Mouse (Mus musculus) brain, adult 2 months (tissue): Measurements from ENCODE around the gene Ostf1.

ENCODE experiments used
- DNase-seq: peaks from one replicate; pipeline ENCODE4 v3.0.0; 2011; ENCODE audit warnings: low read depth, low spot score

Ostf1 gene

DNA sequence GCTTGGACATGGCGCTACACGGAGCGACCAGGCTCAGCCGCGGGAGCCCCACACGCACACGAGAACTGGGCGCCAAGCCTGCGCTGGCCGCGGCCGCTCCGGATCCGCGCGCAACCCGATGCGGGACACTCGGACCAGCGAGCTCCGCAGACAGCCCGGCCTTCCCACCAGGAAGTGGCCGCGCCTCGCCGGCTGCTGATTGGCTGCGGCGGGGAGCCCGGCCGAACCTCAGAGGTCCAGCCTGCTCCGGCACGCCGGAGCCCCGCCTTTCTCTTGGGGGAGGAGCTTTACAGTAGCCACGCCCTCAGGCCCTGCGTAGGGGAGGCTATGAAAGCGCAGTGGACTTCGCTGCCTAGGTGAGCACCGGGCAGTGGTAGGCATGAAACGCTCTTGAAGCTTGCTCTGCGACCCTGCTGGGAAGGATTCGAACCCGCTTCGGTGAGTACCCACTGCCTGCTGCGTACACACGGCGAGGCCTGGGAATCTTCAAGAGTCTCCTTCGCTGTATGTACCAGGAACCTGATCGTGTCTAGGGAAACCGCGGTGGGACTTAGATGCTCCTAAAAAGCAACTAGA, at the start of gene Ostf1, which contains the start of gene Nmrk1:
Gene Ostf1 (minus strand): TSS at position 180 of the 576 bp plus-strand sequence.
Gene Nmrk1 (plus strand): TSS at position 307 of the 576 bp plus-strand sequence.
- DNase-seq = peak; percentile 97

DNA sequence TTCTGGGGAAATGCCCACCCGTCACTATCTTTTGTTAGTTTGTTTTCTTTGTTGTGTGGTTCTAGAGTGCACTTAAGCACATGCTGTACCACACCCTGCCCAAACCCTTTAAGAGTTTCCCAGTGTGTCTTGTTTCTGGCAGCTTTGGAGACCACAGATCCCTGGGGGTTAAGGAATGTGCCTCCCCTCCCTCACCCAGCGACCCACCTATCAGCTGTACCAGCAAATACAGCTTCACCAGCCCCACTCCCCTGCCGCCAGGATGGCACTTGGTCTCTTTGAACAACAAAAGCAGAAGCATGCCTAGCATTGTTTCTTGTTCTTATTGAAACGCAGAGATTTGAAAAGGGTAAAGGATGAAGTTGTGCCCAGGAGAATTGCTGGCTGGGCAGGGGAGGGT, 41.5 kb upstream of the Ostf1 start:
- DNase-seq = no peak

DNA sequence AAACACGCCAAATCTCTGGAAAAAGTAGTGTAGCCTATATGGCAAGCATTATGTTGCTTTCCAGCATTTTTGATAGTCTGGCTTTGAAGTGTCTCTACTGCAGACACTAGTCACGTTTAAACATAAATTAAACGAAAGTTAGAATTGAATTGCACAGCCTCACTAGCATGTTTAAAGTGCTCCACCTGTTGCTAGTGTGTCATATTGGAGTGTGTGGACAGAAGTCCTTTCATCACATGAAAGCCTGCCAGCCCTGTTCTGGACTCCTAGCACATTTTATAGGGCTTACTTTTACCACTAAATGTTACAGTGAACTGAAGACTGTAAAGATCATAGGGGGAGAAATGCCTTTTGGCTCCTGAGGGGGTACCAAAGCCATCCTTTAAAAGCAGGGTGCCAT, 40.9 kb upstream of the Ostf1 start:
- no peak for DNase-seq

DNA sequence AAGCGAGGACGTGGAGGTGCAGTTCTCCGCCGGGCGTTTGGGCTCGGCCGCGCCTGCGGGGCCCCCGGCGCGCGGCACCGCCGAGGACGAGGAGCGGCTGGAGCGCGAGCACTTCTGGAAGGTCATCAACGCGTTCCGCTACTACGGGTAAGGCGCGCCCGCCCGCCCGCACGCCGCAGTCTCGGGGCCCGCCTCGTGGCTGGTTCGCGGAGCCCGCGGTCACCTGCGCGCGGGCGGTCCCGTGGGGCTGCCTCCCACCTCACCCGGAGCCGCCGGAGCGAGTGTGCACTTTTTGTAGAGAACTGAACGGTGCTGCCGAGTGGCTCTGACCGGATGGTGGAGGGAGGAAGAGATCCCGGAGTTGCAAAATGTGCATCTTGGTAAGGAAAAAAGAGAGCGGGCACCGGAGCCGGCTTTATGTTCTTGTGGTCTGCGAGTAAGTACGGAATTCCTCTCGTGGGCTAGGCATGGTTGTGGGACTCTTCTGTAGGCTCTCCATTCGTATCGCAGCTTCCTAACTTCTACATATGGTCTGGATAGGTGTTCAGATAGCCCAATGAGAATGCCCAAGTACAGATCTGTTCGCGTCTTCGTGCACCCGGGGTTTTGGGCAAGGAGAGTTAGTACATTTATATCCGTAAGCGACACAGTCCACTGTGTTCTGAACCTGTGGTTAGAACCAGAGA, 39.6 kb upstream of the Ostf1 start:
- peak; percentile 54 for DNase-seq

DNA sequence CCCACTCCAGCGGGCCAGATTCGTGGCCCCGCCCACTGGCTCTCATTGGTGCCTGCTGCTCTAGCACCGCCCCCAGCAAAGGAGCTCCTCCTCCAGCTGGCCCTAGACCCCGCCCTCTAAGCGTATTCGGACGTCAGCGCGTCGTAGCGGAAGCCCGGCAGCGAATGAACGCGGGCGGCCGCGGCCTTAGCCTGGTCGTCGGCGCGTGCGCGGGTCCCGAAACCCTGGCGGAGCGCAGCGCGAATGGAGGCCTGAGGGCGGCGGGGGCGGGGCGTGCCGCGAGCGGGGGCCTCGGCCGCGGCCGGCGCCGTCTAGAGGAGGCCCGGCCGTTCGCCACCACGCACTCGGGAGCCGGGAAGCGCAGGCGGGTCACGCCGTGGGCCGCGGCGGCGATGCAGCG, 39.0 kb upstream of the Ostf1 start, which contains the start of gene Carnmt1:
Gene Carnmt1 (plus strand): TSS at position 157 of the 400 bp plus-strand sequence.
- peak; percentile 99 for DNase-seq

DNA sequence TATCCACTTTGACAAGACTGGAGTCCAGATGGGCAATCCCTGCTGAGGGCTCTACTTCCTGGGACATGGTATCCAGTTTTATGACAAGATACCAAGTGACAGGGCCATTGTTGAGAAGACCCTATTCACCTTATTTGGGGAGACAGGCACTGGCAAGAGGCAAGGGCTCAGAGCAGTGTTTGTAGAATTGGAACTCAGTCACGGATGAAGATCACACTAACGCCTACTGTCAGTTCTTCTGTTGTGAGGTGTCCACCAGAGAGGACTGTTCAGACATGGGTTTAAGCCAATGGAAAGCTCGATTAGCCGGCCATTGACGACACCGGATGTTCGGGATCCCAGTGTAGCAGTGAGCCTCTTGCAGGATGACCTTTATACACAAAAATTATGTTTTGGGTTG, 37.9 kb upstream of the Ostf1 start:
- DNase-seq = no peak

DNA sequence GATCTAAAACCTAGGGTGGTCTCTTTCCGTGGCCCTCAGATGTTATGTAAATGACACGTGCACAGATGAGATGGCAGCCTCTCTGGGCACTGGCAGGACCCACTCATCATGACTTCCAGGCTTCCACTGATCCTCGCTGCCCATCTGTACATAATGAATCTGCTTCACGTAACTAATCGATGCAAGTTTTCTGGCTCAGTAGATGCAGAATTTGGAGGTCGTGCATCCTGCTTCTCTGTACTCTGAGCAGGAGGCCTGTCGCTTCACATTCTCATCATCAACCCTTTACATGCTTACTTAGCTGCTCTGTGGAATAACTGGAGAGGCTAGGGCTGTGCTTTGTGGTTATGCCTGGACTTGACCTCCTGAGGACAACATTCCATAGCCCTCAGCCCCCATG, 35.3 kb upstream of the Ostf1 start:
- DNase-seq = no peak

DNA sequence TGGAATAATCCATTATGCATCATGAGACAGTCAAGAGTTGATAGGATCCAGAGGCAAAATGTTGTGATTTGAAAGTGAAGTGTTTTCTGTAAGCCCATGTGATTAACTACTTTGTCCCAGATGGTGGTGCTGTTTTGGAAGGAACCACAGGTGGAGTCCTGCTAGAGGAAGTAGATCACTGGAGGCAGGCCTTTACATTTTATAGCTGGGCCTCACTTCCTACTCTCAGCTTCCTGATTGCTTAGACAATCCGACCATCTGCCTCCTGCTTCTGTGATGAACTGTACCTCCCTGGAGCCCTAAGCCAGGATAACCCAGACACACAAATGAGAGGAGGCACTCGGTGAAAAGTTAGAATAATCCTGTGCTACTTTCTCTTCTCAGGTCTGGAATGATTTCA, 32.3 kb upstream of the Ostf1 start:
- no peak for DNase-seq

DNA sequence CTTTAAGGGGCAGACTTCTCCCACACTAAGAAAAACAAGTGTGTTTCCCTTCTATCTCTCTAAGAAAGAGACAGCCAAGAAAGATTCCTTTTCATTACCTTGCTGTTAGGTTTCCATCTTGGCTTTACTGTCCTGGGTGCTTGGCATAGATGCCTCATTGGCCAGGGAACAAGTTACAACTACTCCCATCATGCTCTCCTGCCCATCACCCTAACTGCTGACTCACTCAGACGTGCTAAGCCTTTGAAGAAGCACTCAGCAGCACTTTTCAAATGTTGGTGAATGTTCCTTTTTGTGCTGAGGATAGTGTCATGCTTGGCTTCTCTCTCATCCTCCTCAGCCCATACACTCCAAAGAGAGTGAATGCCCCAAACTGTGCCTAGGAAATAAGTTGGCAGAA, 30.1 kb upstream of the Ostf1 start:
- DNase-seq = peak; percentile 27

DNA sequence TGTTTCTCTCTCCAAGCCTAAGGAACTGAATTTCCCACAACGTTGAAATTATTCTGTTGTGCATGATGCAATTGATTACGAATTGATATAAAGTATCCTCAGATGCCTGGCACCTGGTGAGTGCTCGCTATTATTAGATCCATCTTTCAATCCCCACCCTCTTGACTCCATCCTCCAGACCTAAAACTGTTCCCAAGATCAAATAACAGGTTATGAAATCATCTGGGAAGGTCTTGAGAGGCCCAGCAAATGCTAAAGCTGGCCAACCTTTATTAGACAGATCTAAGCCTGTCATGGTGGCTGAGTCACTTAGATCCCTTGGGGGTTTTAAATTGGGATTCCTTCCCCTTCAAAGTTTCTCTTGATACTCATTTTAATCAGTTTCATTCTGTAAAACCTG, 28.8 kb upstream of the Ostf1 start:
- no peak for DNase-seq

DNA sequence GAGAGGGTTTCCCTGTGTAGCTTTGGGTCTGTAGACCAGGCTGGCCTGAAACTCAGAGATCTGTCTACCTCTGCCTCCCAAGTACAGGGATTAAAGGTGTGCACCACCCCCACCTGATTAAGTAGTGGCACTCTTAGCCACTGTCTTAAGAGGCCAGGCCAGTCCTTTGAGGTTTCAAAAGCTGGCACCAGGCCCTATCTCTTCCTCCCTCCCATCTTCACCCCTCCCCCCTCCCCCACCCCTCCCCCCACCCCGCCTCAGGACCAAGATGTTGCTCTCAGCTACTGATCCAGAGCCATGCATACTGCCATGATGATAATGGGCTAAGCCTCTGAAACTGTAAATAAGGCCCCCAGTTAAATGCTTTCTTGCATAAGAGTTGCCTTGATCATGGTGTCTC, 27.7 kb upstream of the Ostf1 start:
- no peak for DNase-seq

DNA sequence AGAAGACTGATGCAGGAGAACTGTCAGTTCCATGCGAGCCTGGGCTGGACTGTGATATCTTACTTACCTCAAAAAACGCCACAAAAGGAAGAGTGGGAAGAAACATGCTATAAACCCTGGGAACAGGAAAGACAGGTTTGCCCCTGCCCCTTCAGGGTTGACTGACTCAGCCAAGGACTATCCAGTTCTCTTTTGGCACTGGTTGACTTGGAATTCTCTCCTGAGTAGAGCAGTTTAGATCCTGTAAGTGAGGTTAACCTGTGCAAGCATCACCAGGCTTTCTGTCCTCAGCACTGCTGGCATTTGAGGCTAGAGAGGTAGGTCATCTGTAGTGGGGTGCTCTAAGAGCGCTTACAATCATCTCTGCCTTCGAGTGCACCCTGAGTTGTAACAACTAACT, 26.9 kb upstream of the Ostf1 start:
- no peak for DNase-seq

DNA sequence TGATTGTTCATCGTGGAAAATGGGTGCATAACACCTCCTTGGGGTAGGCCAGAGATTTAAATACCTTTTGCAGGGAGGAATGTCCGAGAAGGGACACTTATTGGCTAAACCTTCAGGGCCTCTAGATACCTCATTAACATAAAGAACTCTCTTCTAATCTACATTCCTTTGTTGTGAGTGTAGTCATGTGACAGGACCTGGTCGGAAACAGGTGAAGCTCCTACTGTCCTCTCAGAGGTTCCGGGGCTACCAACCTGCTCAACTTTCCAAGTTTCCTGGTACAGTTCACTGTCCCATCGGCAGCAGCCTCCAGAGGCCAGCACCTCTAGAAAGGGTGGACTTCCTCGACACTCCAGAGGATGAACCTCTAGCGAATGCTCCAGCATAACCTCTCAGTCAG, 24.4 kb upstream of the Ostf1 start:
- no peak for DNase-seq

DNA sequence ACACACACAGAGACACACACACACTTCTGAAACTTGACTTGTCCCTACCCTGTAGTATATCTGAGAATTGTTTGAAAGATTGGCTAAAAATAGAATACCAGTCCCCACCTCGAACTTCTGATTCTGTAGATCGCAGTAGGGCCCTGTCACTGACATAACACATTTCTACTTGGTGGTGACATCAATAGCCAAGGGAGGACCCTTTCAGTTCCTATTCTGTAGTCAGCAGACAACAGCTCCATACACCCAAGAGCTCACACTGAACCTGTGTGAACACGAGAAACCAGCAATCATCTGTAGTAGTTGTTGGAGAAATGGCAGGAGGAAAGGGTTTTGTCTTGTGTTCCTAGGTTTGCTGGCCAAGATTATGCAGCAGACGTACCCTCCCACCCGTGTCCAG, 23.4 kb upstream of the Ostf1 start:
- DNase-seq = no peak

DNA sequence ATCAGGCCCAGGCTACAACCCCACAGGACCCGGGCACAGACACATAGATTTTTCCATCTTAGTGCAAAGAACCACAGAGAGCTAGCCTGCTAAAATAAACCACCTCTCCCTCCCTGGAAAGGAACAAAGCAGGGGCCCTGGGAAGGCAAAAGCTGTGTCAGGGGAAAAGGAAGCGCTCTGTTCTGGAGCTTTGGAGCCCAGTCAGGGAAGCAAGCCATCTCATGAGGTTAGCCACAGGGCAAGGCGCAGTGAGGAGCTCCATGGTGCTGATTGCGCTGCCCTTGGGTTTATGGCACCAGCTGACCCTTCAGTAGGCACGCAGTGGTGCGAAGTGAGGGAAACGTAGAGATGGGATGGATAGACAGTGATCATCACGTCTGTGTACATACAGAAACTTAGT, 22.7 kb upstream of the Ostf1 start:
- no peak for DNase-seq

DNA sequence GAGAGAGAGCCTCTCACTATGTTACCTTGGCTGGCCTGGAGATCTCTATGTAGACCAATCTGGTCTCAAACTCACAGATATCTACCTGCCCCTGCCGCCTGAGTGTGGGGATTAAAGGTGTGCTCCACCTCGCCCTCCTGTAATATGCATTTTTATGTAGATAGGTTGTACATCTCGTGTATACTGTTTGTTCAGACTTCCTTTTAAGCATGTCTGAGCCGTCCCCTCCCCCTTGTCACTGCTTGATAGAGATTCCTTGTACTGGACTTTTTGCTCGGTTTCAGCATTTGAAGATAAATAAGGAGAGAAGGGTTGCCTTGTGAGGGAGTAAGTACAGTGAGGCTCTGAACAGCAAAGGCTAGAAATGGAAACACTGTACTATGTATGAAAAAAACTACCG, 21.4 kb upstream of the Ostf1 start:
- no peak for DNase-seq

DNA sequence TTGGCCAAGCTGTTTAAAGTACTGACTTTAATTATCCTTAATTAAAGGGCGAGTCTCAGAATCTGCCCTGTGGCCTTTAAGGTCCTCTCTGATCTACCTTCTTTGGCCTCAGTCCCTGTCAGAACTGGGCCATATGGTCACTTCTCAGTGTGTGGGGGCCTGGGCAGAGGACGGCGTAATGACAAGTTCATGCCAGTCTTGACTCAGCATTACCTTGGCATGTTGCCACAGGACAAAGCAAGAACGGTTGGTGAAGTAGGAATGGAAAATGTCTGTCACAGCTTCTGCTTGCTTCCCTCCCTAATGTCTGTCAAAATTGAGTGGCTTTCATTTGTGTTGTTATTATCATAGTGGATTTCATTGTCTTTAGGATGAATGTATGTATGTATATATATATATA, 21.0 kb upstream of the Ostf1 start:
- DNase-seq = peak; percentile 94

DNA sequence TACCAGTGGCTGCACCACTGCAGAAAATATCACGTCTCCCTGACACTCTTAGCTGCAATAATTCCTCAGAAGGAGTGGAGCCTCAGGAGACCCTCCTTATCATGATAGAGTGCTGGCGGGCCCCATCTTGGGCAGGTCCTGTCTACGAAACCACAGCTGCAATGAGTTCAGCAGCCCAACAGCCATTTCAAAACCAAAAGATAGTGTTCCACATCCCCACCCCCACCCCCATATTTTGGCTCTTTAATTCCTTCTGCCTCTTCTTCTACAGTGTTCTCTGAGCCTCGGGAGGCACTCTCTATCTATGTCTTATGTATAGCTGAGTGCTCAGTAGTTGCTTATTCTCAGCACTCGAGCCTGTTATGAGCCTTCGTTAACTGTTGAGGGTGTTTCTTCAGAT, 18.9 kb upstream of the Ostf1 start:
- DNase-seq = no peak

DNA sequence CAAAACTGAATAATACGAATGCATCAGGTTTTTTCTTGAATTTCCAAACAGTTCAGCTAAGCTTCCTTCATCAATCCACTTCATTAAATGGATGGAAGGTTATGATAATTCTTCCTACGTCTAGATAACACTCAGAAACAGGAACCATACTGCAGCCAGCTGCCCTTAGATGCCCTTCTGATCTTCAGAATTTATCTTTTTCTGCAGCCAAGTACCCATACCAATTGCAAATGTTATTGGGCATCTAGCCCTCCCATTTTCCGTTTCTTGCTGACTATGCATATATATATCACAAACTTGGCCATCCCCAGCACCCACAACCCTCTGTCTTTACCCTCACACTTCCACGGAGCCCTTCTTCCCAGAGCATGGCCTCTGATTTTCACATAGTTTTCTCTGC, 18.3 kb upstream of the Ostf1 start:
- DNase-seq = no peak

DNA sequence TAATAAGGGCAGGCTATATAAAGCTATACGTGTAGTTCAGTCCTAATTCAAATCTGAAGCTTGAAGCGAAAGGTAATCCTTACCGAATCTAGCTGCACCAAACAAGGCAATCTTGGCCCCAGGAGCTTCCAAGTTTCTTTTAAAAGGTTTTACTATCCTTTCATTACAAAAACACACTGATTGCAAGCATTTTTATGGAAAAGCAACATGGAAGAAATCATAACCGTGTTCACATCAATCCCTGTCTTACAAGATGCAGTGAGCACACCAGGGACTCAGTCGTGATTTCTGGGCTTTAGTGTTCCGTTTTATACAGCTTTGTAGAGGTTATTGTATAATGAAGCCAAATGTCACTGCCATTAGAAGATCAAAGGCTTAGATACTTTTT, 16.9 kb upstream of the Ostf1 start:
- DNase-seq = no peak

DNA sequence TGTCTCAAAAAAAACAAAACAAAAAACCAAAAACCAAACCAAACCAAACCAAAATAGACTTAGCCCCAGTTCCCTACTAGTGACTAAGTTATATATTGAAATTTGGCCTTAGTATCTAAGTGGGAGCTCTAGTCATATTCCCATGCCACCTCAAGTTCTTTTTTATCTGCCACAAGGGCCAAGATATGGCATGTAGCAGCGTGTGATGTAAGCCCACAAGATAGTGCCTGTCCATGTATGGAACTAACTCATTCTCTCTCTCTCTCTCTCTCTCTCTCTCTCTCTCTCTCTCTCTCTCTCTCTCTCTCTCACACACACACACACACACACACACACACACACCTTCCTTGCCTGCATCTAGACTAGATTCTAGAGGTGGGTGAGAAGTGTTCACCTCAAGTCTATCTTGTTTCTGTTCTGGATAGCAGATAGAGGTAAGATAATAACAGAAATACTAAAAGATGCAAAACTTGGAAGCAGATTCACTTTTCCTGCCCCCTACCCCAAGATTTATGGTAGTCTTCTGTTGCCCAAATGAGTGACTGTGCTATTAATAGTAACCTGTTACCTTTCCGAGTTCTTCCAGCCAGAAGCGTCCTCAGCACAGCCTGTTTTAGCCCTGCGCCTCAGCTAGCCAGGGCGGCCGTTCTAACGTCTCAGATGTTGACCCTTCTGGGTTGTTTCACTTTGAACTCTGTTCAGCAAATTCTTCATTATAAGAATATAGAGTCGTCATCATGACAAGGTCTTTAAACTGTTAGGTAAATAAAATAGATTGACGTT, 16.3 kb upstream of the Ostf1 start:
- DNase-seq = no peak

DNA sequence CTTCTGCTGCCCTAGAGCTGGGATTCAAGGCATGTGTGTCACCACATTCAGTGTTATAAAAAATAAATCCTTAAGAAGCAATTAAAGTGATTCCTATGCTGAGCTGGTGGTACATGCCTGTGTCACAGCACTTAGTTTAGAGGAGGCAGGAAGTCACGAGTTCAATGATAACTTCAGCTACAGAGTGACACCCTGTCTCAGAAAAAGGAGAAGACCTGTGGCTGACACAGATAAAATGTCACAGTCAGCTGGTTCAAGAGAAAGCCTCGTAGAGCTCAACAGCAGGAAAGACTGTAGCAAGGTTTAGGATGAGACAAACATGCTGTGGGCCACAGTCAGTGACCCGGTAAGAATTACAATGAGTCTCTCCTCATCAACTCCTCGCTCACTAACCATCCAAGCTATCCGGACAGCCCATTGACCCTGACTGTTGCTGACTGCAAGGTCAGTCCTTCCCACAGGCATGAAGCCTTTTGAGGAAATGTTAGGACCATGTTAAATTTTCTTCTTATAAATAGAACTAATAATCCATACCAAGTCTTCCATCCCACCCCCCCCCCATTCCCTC, 15.3 kb upstream of the Ostf1 start:
- DNase-seq = no peak

DNA sequence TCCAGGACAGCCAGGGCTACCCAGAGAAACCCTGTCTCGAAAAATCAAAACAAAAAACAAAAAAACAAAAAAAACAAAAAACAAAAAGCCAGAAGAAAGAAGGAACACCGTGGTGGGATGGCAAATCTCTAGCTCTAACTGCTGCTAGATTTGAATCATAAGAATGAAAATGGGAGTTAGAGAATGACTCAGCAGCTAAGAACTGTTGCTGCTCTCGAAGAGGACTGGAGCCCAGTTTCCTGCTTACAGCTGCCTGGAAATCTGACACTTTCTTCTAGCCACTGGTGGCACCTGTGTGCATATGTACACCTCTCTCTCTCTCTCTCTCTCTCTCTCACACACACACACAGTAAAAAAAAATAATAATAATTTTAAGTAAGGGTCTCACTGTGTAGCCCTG, 14.8 kb upstream of the Ostf1 start:
- no peak for DNase-seq
